Mouse (Mus musculus): ENCODE measurements around the gene Aanat. TPM values are rescaled to one million over a fixed set of nuclear protein-coding genes. Genes with fewer than 3 reads are reported as not detected.

The Aanat gene
- not detected for polyA plus RNA-seq (2015; fragmentation: Illumina TruSeq; extraction: RNeasy Lipid Tissue Mini Kit (QIAGEN cat#74804); ENCODE audit: insufficient read depth, low replicate concordance)

DNA sequence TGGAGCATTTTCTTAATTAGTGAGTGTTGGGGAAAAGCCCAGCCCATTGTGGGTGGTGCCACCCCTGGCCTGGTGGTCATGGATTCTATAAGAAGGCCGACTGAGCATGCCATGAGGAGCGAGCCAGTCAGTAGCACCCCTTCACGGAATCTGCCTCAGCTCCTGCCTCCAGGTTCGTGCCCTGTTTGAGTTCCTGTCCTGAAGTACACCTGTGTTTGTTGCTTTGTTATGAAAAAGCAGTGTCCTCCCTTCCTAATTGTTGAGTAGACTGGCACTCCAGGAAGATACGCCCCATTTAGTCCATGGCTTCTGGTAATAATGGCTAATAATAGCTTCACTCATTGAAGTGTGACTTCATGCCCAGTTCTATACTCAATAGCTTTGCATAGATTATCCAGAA, at the start of gene Aanat:
Aanat (plus strand) TSS at position 123 of the 400 bp plus-strand sequence.

DNA sequence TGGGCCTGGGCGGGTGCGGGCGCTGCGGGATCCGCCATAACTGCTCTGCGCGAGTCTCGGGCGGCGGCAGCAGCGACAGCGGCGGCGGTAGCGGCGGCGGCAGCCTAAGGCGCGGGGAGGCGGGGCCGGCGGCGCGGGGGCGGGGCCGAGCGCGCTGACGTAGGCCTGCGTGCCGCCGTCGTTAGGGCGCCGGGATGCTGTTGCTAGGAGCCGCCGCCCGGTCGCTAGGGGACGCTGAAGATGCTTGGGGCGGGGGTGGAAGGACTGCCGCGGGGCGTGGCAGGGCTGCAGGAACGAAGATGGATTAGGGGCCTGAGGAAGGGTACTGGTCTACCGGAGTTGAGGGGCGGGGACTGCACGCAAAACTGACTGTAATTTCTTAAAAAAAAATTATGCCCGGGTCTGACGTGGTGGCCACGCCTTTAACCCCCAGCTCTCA, 4.8 kb upstream of the Aanat start, which contains the start of gene Ube2o:
Ube2o (minus strand) TSS at position 72 of the 439 bp plus-strand sequence.

DNA sequence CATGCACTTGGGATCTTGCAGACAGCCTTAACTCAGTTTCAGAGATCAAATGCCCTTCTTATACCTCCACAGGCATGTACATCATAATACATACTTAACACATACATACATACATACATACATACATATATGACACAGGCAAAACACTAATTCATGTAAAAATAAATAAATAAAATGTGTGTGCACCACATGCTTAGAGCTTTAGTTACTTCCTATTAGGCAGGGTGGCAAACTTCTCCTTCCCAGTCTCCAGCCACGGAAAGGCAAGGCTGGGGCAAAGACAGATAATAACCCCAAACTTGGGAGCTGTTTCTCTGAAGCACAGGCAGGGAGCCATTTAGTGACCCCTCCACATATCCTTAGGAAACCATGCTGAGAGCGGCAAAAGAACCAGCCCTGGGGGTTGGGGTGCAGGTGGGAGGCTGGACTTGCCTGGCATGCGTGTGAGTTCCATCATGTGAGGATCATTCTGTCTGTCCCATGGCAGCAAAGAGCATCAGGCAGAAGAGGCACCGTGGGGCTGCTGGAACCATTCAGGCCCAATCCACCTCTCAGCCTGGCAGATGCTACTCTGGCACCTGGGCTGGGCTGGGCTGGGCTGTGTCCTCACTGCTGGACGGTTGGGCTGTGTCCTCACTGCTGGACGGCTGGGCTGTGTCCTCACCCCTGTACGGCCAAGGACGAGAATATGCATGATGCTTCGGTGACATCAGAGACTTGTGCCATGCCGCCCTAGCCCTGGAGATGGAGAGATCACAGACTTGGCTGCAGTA, 40.3 kb downstream of the Aanat start, which contains the start of gene Rhbdf2:
Rhbdf2 (minus strand) TSS at position 721 of the 773 bp plus-strand sequence.

Other genes with a start within 250 kb of the Aanat start
- 14.8 TPM for gene Rnf157, start 173.4 kb upstream of the Aanat start, polyA plus RNA-seq (2015; fragmentation: Illumina TruSeq; extraction: RNeasy Lipid Tissue Mini Kit (QIAGEN cat#74804); ENCODE audit: insufficient read depth, low replicate concordance)
- gene Ubald2, start 152.3 kb upstream of the Aanat start, polyA plus RNA-seq (2015; fragmentation: Illumina TruSeq; extraction: RNeasy Lipid Tissue Mini Kit (QIAGEN cat#74804); ENCODE audit: insufficient read depth, low replicate concordance), result 21.9 TPM
- gene Qrich2, start 120.2 kb upstream of the Aanat start, polyA plus RNA-seq (2015; fragmentation: Illumina TruSeq; extraction: RNeasy Lipid Tissue Mini Kit (QIAGEN cat#74804); ENCODE audit: insufficient read depth, low replicate concordance), result not detected
- gene Prpsap1, start 92.2 kb upstream of the Aanat start, polyA plus RNA-seq (2015; fragmentation: Illumina TruSeq; extraction: RNeasy Lipid Tissue Mini Kit (QIAGEN cat#74804); ENCODE audit: insufficient read depth, low replicate concordance), result 72.5 TPM
- gene Sphk1, start 55.5 kb upstream of the Aanat start, polyA plus RNA-seq (2015; fragmentation: Illumina TruSeq; extraction: RNeasy Lipid Tissue Mini Kit (QIAGEN cat#74804); ENCODE audit: insufficient read depth, low replicate concordance), result 1.9 TPM
- 22.0 TPM for gene Ube2o, start 5.0 kb upstream of the Aanat start, polyA plus RNA-seq (2015; fragmentation: Illumina TruSeq; extraction: RNeasy Lipid Tissue Mini Kit (QIAGEN cat#74804); ENCODE audit: insufficient read depth, low replicate concordance)
- 9.8 TPM for gene Rhbdf2, start 40.6 kb downstream of the Aanat start, polyA plus RNA-seq (2015; fragmentation: Illumina TruSeq; extraction: RNeasy Lipid Tissue Mini Kit (QIAGEN cat#74804); ENCODE audit: insufficient read depth, low replicate concordance)
- gene Prcd, start 67.1 kb downstream of the Aanat start, polyA plus RNA-seq (2015; fragmentation: Illumina TruSeq; extraction: RNeasy Lipid Tissue Mini Kit (QIAGEN cat#74804); ENCODE audit: insufficient read depth, low replicate concordance), result not detected
- 3.1 TPM for gene Cygb, start 67.9 kb downstream of the Aanat start, polyA plus RNA-seq (2015; fragmentation: Illumina TruSeq; extraction: RNeasy Lipid Tissue Mini Kit (QIAGEN cat#74804); ENCODE audit: insufficient read depth, low replicate concordance)
- gene St6galnac1, start 189.1 kb downstream of the Aanat start, polyA plus RNA-seq (2015; fragmentation: Illumina TruSeq; extraction: RNeasy Lipid Tissue Mini Kit (QIAGEN cat#74804); ENCODE audit: insufficient read depth, low replicate concordance), result not detected
- 11.8 TPM for gene Mxra7, start 241.6 kb downstream of the Aanat start, polyA plus RNA-seq (2015; fragmentation: Illumina TruSeq; extraction: RNeasy Lipid Tissue Mini Kit (QIAGEN cat#74804); ENCODE audit: insufficient read depth, low replicate concordance)

Data from spleen, adult 10 weeks (tissue).